Mouse (Mus musculus): ENCODE data around the gene Elavl1. TPM values are rescaled to one million over a fixed set of nuclear protein-coding genes. Genes with fewer than 3 reads are reported as not detected.

The Elavl1 gene
- polyA plus RNA-seq, 1 experiment, result 55.7 TPM

- Histone ChIP-seq H3K4me1 (ENCODE audit: control insufficient read depth, insufficient read depth, low read length) (peaks cover 25% of the 10 kb centered on the region), H3K4me3 (ENCODE audit: insufficient read depth, low read length) (no peak overlapping the region), H3K27ac (ENCODE audit: insufficient read depth, low read depth, low read length) (peak overlapping the region; percentile 25)
- TF ChIP-seq POLR2A (IDR thresholded peaks at IDR 0.05; ENCODE audit: borderline replicate concordance, low read depth, low read length), result no peak
- no peak for TF ChIP-seq CTCF (IDR thresholded peaks at IDR 0.05; ENCODE audit: low read depth, low read length)
Observed at GRCm38 (mm10) chr8:4312104-4312503, 13.1 kb downstream of the Elavl1 start.

GRCm38 (mm10) chr8:4305838-4306237 is 19.4 kb downstream of the Elavl1 start:
- Histone ChIP-seq H3K4me1 (ENCODE audit: control insufficient read depth, insufficient read depth, low read length) (no peaks in the 10 kb centered on the region), H3K27ac (ENCODE audit: insufficient read depth, low read depth, low read length) (no peak overlapping the region), H3K4me3 (ENCODE audit: insufficient read depth, low read length) (no peak overlapping the region)
- TF ChIP-seq POLR2A (IDR thresholded peaks at IDR 0.05; ENCODE audit: borderline replicate concordance, low read depth, low read length), result no peak
- TF ChIP-seq CTCF (IDR thresholded peaks at IDR 0.05; ENCODE audit: low read depth, low read length), result no peak

GRCm38 (mm10) chr8:4304124-4304547 is 21.1 kb downstream of the Elavl1 start:
- Histone ChIP-seq H3K27ac (ENCODE audit: insufficient read depth, low read depth, low read length) (no peak overlapping the region), H3K4me3 (ENCODE audit: insufficient read depth, low read length) (no peak overlapping the region), H3K4me1 (ENCODE audit: control insufficient read depth, insufficient read depth, low read length) (no peaks in the 10 kb centered on the region)
- TF ChIP-seq CTCF (IDR thresholded peaks at IDR 0.05; ENCODE audit: low read depth, low read length) (no peak), POLR2A (IDR thresholded peaks at IDR 0.05; ENCODE audit: borderline replicate concordance, low read depth, low read length) (no peak)

GRCm38 (mm10) chr8:4297822-4298221 is 27.4 kb downstream of the Elavl1 start:
- no peak for TF ChIP-seq POLR2A (IDR thresholded peaks at IDR 0.05; ENCODE audit: borderline replicate concordance, low read depth, low read length)
- no peak for TF ChIP-seq CTCF (IDR thresholded peaks at IDR 0.05; ENCODE audit: low read depth, low read length)
- H3K4me3 ChIP-seq (ENCODE audit: insufficient read depth, low read length), result no peak overlapping the region
- no peak overlapping the region for H3K27ac ChIP-seq (ENCODE audit: insufficient read depth, low read depth, low read length)
- H3K4me1 ChIP-seq (ENCODE audit: control insufficient read depth, insufficient read depth, low read length), result no peaks in the 10 kb centered on the region

GRCm38 (mm10) chr8:4292738-4293137 is 32.5 kb downstream of the Elavl1 start:
- no peak overlapping the region for H3K27ac ChIP-seq (ENCODE audit: insufficient read depth, low read depth, low read length)
- no peak for TF ChIP-seq CTCF (IDR thresholded peaks at IDR 0.05; ENCODE audit: low read depth, low read length)
- no peak for TF ChIP-seq POLR2A (IDR thresholded peaks at IDR 0.05; ENCODE audit: borderline replicate concordance, low read depth, low read length)

GRCm38 (mm10) chr8:4276111-4276465 is 49.1 kb downstream of the Elavl1 start:
- peak overlapping the region; percentile 93 for H3K4me3 ChIP-seq (ENCODE audit: insufficient read depth, low read length)
- TF ChIP-seq CTCF (IDR thresholded peaks at IDR 0.05; ENCODE audit: low read depth, low read length) (no peak), POLR2A (IDR thresholded peaks at IDR 0.05; ENCODE audit: borderline replicate concordance, low read depth, low read length) (no peak)
- no peak overlapping the region for H3K27ac ChIP-seq (ENCODE audit: insufficient read depth, low read depth, low read length)
- peaks cover 8% of the 10 kb centered on the region for H3K4me1 ChIP-seq (ENCODE audit: control insufficient read depth, insufficient read depth, low read length)

More at GRCm38 (mm10) chr8:4292738-4293137, 32.5 kb downstream of the Elavl1 start:
- Histone ChIP-seq H3K4me1 (ENCODE audit: control insufficient read depth, insufficient read depth, low read length) (no peaks in the 10 kb centered on the region), H3K4me3 (ENCODE audit: insufficient read depth, low read length) (no peak overlapping the region)

GRCm38 (mm10) chr8:4275275-4276110 is 49.7 kb downstream of the Elavl1 start, which contains the start of gene Timm44:
TSS of gene Timm44 (minus strand) at chr8:4275913.
- H3K4me3 ChIP-seq (ENCODE audit: insufficient read depth, low read length), result peak within 1 kb of the TSS; percentile 93
- peak within 1 kb of the TSS; percentile 52 for H3K27ac ChIP-seq (ENCODE audit: insufficient read depth, low read depth, low read length)
- TF ChIP-seq CTCF (IDR thresholded peaks at IDR 0.05; ENCODE audit: low read depth, low read length) (no peak), POLR2A (IDR thresholded peaks at IDR 0.05; ENCODE audit: borderline replicate concordance, low read depth, low read length) (no peak)
- H3K4me1 ChIP-seq (ENCODE audit: control insufficient read depth, insufficient read depth, low read length), result peaks cover 8% of the 10 kb centered on the region

GRCm38 (mm10) chr8:4269609-4270008 is 55.6 kb downstream of the Elavl1 start:
- H3K4me1 ChIP-seq (ENCODE audit: control insufficient read depth, insufficient read depth, low read length), result peaks cover 4% of the 10 kb centered on the region
- no peak for TF ChIP-seq POLR2A (IDR thresholded peaks at IDR 0.05; ENCODE audit: borderline replicate concordance, low read depth, low read length)
- no peak for TF ChIP-seq CTCF (IDR thresholded peaks at IDR 0.05; ENCODE audit: low read depth, low read length)

GRCm38 (mm10) chr8:4267627-4268026 is 57.6 kb downstream of the Elavl1 start:
- Histone ChIP-seq H3K4me1 (ENCODE audit: control insufficient read depth, insufficient read depth, low read length) (peaks cover 14% of the 10 kb centered on the region), H3K4me3 (ENCODE audit: insufficient read depth, low read length) (no peak overlapping the region), H3K27ac (ENCODE audit: insufficient read depth, low read depth, low read length) (no peak overlapping the region)
- TF ChIP-seq CTCF (IDR thresholded peaks at IDR 0.05; ENCODE audit: low read depth, low read length), result no peak
- no peak for TF ChIP-seq POLR2A (IDR thresholded peaks at IDR 0.05; ENCODE audit: borderline replicate concordance, low read depth, low read length)

More at GRCm38 (mm10) chr8:4269609-4270008, 55.6 kb downstream of the Elavl1 start:
- Histone ChIP-seq H3K4me3 (ENCODE audit: insufficient read depth, low read length) (no peak overlapping the region), H3K27ac (ENCODE audit: insufficient read depth, low read depth, low read length) (no peak overlapping the region)

- no peak for TF ChIP-seq POLR2A (IDR thresholded peaks at IDR 0.05; ENCODE audit: borderline replicate concordance, low read depth, low read length)
- no peak for TF ChIP-seq CTCF (IDR thresholded peaks at IDR 0.05; ENCODE audit: low read depth, low read length)
- H3K4me1 ChIP-seq (ENCODE audit: control insufficient read depth, insufficient read depth, low read length), result peaks cover 14% of the 10 kb centered on the region
- no peak overlapping the region for H3K27ac ChIP-seq (ENCODE audit: insufficient read depth, low read depth, low read length)
- H3K4me3 ChIP-seq (ENCODE audit: insufficient read depth, low read length), result no peak overlapping the region
Observed at GRCm38 (mm10) chr8:4265160-4265914, 59.9 kb downstream of the Elavl1 start.
